Mouse (Mus musculus) CH12.LX (cell line): ENCODE measurements around the gene Ap2a2. TPM values are rescaled to one million over a fixed set of nuclear protein-coding genes. Genes with fewer than 3 reads are reported as not detected.

Source experiments
- DNase-seq: peaks from one replicate; pipeline ENCODE4 v3.0.0-alpha.2; 2013; ENCODE audit errors: extremely low read depth
- H3K27ac ChIP-seq: 2 replicates; pipeline ENCODE4 v1.5.1; 2012; ENCODE audit warnings: low read depth, mild to moderate bottlenecking, control low read depth, moderate library complexity; ENCODE audit not compliant: insufficient read depth
- H3K27me3 ChIP-seq: replicated peaks from 2 replicates; pipeline ENCODE3; 2012; ENCODE audit warnings: inconsistent platforms
- H3K36me3 ChIP-seq, 2 experiments: replicated peaks in 1 of 2; 2 replicates each; pipeline versions ENCODE3 to v1.6.1; 2012; ENCODE audit warnings: inconsistent platforms in 1 of 2, low read length in 1 of 2, mild to moderate bottlenecking in 1 of 2, mixed read lengths in 1 of 2, moderate library complexity in 1 of 2; ENCODE audit not compliant: control insufficient read depth in 1 of 2, insufficient read depth in 1 of 2
- H3K4me1 ChIP-seq, 2 experiments: 2 replicates each; pipeline ENCODE4 v1.6.1; 2012; ENCODE audit warnings: inconsistent platforms in 1 of 2, moderate library complexity in 1 of 2; ENCODE audit not compliant: insufficient read depth in 2 of 2, control insufficient read depth in 1 of 2
- H3K4me2 ChIP-seq: 2 replicates; pipeline ENCODE4 v1.6.1; 2012; ENCODE audit warnings: low read depth, mild to moderate bottlenecking, control low read depth; ENCODE audit not compliant: poor library complexity, insufficient read depth, severe bottlenecking
- H3K4me3 ChIP-seq, 3 experiments: fragments of 150-350 bp in 1 of 3; sonication (generic) in 1 of 3; replicated peaks in 1 of 3; 2 replicates each; pipeline versions ENCODE3 to v1.5.1; 2011 to 2012; ENCODE audit warnings: low read depth in 2 of 3, low read length in 2 of 3, mild to moderate bottlenecking in 2 of 3, moderate library complexity in 2 of 3, control low read depth in 1 of 3, improper control_type of control experiment in 1 of 3, inconsistent platforms in 1 of 3, mixed read lengths in 1 of 3; ENCODE audit not compliant: poor library complexity in 1 of 3
- H3K79me2 ChIP-seq: replicated peaks from 2 replicates; pipeline ENCODE4 v1.6.1; 2012; ENCODE audit warnings: mild to moderate bottlenecking, moderate library complexity; ENCODE audit not compliant: control insufficient read depth, poor library complexity, insufficient read depth, severe bottlenecking; ENCODE audit errors: extremely low read depth
- H3K9ac ChIP-seq: 2 replicates; pipeline ENCODE4 v1.6.1; 2012; ENCODE audit warnings: low read depth, mild to moderate bottlenecking, control low read depth, moderate library complexity; ENCODE audit not compliant: insufficient read depth
- H3K9me3 ChIP-seq: replicated peaks from 2 replicates; pipeline ENCODE3; 2012; ENCODE audit warnings: low read length, inconsistent platforms, mixed read lengths
- CHD1 ChIP-seq: IDR thresholded peaks from 2 replicates; pipeline ENCODE4 v1.6.1; 2012; ENCODE audit warnings: low read depth, low read length, improper control_type of control experiment, inconsistent platforms
- ELF1 ChIP-seq: IDR thresholded peaks from 2 replicates; pipeline ENCODE4 v1.6.1; 2014; ENCODE audit warnings: low read depth, mild to moderate bottlenecking, inconsistent platforms, low read length, improper control_type of control experiment
- EP300 ChIP-seq: IDR thresholded peaks from 2 replicates; pipeline ENCODE4 v1.6.1; 2011; ENCODE audit warnings: low read length, improper control_type of control experiment
- ETS1 ChIP-seq: conservative IDR thresholded peaks from 2 replicates; pipeline ENCODE4 v1.6.1; 2012; ENCODE audit warnings: low read depth, mild to moderate bottlenecking, inconsistent platforms, low read length, improper control_type of control experiment, moderate library complexity
- IRF4 ChIP-seq: IDR thresholded peaks from 2 replicates; pipeline ENCODE4 v1.6.1; 2014; ENCODE audit warnings: low read depth, mild to moderate bottlenecking, inconsistent platforms, low read length, improper control_type of control experiment
- JUN ChIP-seq: IDR thresholded peaks from 2 replicates; pipeline ENCODE4 v1.6.1; 2011; ENCODE audit warnings: low read depth, mild to moderate bottlenecking, low read length, improper control_type of control experiment, moderate library complexity; ENCODE audit not compliant: insufficient read depth
- JUND ChIP-seq: conservative IDR thresholded peaks from 2 replicates; pipeline ENCODE4 v1.6.1; 2011; ENCODE audit warnings: low read depth, low read length, improper control_type of control experiment
- MAFK ChIP-seq: IDR thresholded peaks from 2 replicates; pipeline ENCODE4 v1.6.1; 2011; ENCODE audit warnings: low read length, improper control_type of control experiment; ENCODE audit not compliant: insufficient replicate concordance
- MAZ ChIP-seq: IDR thresholded peaks from 2 replicates; pipeline ENCODE4 v1.6.1; 2012; ENCODE audit warnings: low read depth, mild to moderate bottlenecking, inconsistent platforms, low read length, improper control_type of control experiment, moderate library complexity
- MXI1 ChIP-seq: IDR thresholded peaks from 2 replicates; pipeline ENCODE4 v1.6.1; 2011; ENCODE audit warnings: mild to moderate bottlenecking, low read depth, low read length, improper control_type of control experiment
- MYC ChIP-seq: IDR thresholded peaks from 2 replicates; pipeline ENCODE4 v1.6.1; 2011; ENCODE audit warnings: low read depth, mild to moderate bottlenecking, improper control_type of control experiment, low read length
- NELFE ChIP-seq: IDR thresholded peaks from 2 replicates; pipeline ENCODE4 v1.6.1; 2011; ENCODE audit warnings: low read depth, low read length, improper control_type of control experiment
- NRF1 ChIP-seq: IDR thresholded peaks from 2 replicates; pipeline ENCODE4 v1.6.1; 2014; ENCODE audit warnings: low read depth, mild to moderate bottlenecking, inconsistent platforms, low read length, improper control_type of control experiment, moderate library complexity
- SIN3A ChIP-seq: IDR thresholded peaks from 2 replicates; pipeline ENCODE4 v1.6.1; 2012; ENCODE audit warnings: low read length, improper control_type of control experiment, inconsistent platforms
- SMC3 ChIP-seq: IDR thresholded peaks from 2 replicates; pipeline ENCODE4 v1.6.1; 2011; ENCODE audit warnings: low read depth, low read length, improper control_type of control experiment
- TBP ChIP-seq: conservative IDR thresholded peaks from 2 replicates; pipeline ENCODE4 v1.6.1; 2011; ENCODE audit warnings: low read depth, low read length, improper control_type of control experiment
- TCF12 ChIP-seq: IDR thresholded peaks from 2 replicates; pipeline ENCODE4 v1.6.1; 2014; ENCODE audit warnings: low read depth, mild to moderate bottlenecking, inconsistent platforms, low read length, improper control_type of control experiment
- UBTF ChIP-seq: IDR thresholded peaks from 2 replicates; pipeline ENCODE4 v1.6.1; 2012; ENCODE audit warnings: low read depth, mild to moderate bottlenecking, inconsistent platforms, low read length, improper control_type of control experiment, moderate library complexity
- USF2 ChIP-seq: conservative IDR thresholded peaks from 2 replicates; pipeline ENCODE4 v1.6.1; 2011; ENCODE audit warnings: low read depth, low read length, improper control_type of control experiment
- ZC3H11A ChIP-seq: IDR thresholded peaks from 2 replicates; pipeline ENCODE4 v1.6.1; 2012; ENCODE audit warnings: low read depth, mild to moderate bottlenecking, inconsistent platforms, low read length, improper control_type of control experiment
- ZMIZ1 ChIP-seq: IDR thresholded peaks from 2 replicates; pipeline ENCODE4 v1.6.1; 2012; ENCODE audit warnings: low read depth, mild to moderate bottlenecking, inconsistent platforms, low read length, improper control_type of control experiment
- dilution Hi-C: fragments of 300-500 bp; cut with MboI; formaldehyde crosslinking; loops from 2 replicates; pipeline ENCODE4 v1.14.3; 2020; ENCODE audit warnings: low sequenced_read_pairs; ENCODE audit not compliant: extremely low pct_unique_long_range_greater_than_20kb, extremely low pct_ligation_motif_present
- in situ Hi-C: fragments of 300-500 bp; cut with MboI; formaldehyde crosslinking; loops from 3 replicates; pipeline ENCODE4 v1.14.3; 2019; ENCODE audit warnings: low sequenced_read_pairs, low pct_ligation_motif_present, low pct_unique_long_range_greater_than_20kb, mixed read lengths
- polyA plus RNA-seq: library from polyadenylated mRNA; unstranded; fragments of >175 nt; gene quantifications from 2 replicates; pipeline ENCODE4 v1.2.1, GENCODE M21; 2012; ENCODE audit warnings: low read depth; ENCODE audit not compliant: insufficient read length
- total RNA-seq, 2 experiments: library from RNA; depleted of rRNA; stranded (reverse); fragments of 300-350 nt in 1 of 2; fragments of >200 nt in 1 of 2; gene quantifications; 2 replicates each; pipeline ENCODE4 v1.2.3; 2012 to 2014

The Ap2a2 gene
- total and polyA plus RNA-seq, 3 experiments: 30.0 to 50.7 (median 43.1) TPM

DNA sequence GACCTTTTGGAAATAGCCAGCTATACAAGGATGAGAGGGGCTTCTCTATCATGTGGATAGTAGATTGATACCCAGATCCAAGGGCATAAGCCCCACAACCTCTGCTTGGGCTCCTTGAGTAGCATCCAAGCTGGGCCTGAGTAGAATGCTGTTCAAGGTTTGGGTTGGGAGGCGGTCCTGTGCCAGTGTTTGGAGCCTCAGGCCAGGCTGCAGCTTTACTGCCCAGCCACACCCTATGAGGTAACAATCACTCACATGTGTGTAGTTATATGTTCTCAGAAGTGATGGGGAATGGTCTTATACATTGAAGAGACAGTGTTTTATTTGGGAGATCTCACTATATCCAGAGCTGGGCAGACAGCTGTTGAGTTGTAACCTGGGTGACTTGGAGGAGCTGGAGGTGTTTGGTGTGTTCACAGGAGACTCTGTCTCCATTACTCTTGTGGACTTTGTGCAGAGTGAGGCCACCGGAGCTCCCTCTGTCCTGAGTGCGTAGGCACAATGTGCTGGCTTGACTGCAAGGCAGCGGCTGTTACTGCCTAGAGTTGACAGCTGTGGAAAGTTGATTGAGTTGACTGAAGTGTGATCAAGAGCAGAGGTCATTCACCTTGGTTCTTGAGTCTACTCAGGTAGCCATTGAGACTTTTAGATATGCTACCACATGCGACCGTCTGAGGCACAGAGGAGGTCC, 63.3 kb downstream of the Ap2a2 start:
- Histone ChIP-seq H3K9me3 (no peaks in the 10 kb centered on the region), H3K9ac (no peak overlapping the region), H3K27ac (no peak overlapping the region), H3K4me2 (no peak overlapping the region), H3K27me3 (no peaks in the 10 kb centered on the region), H3K4me1 (peaks cover 0 to 3% of the 10 kb centered on the region in 2 experiments; a peak in 1 of 4 replicates), H3K36me3 (peaks cover 64 to 96% of the 10 kb centered on the region in 2 experiments), H3K79me2 (no peaks in the 10 kb centered on the region), H3K4me3 (no peak overlapping the region)
- DNase-seq: no peak
- TF ChIP-seq SMC3 (no peak), ZC3H11A (no peak), ZMIZ1 (no peak), NELFE (no peak), TBP (no peak), MYC (no peak), MAFK (no peak), UBTF (no peak), TCF12 (no peak)
- in situ Hi-C loops: loop anchor here (5.0 kb wide), 1 partner anchor 33 kb away; no protein-coding TSS in a partner anchor
- dilution Hi-C loops: no loop called here

GRCm38 (mm10) chr7:141628018-141628417, 66.0 kb downstream of the Ap2a2 start:
- Histone ChIP-seq H3K4me2 (no peak overlapping the region), H3K9ac (no peak overlapping the region), H3K27me3 (no peaks in the 10 kb centered on the region), H3K79me2 (no peaks in the 10 kb centered on the region), H3K27ac (no peak overlapping the region), H3K4me3 (no peak overlapping the region), H3K4me1 (peaks cover 0 to 3% of the 10 kb centered on the region in 2 experiments; a peak in 1 of 4 replicates), H3K36me3 (peaks cover 62 to 96% of the 10 kb centered on the region in 2 experiments), H3K9me3 (no peaks in the 10 kb centered on the region)
- DNase-seq: no peak
- dilution Hi-C loops (no loop called here), in situ Hi-C loops (loop anchor here (5.0 kb wide), 1 partner anchor 36 kb away; no protein-coding TSS in a partner anchor)
- TF ChIP-seq USF2 (no peak), MAZ (no peak), ELF1 (no peak), CHD1 (no peak), EP300 (no peak), ETS1 (no peak), SIN3A (no peak), IRF4 (no peak), MXI1 (no peak), JUND (no peak), JUN (no peak), NRF1 (no peak)
